Mouse (Mus musculus) gastrocnemius, postnatal 14 days (tissue): Measurements from ENCODE around the gene Zfp622. TPM values are rescaled to one million over a fixed set of nuclear protein-coding genes. Genes with fewer than 3 reads are reported as not detected.
A peak's percentile ranks its signal among the peaks of the same experiment; 100 is the strongest.

Experiments used
- DNase-seq: peaks from one replicate; pipeline ENCODE4 v3.0.0; 2021; ENCODE audit warnings: mixed read lengths
- intact Hi-C: fragments of 180-260 bp; cut with DNase I; formaldehyde crosslinking; loops from one replicate; pipeline ENCODE4 v1.15.1; 2025; ENCODE audit warnings: low total_unique reads
- long read RNA-seq, 2 experiments: library from polyadenylated mRNA; stranded (forward); transcript quantifications; one replicate each; pipeline ENCODE4 v2.0.0; 2021
- total RNA-seq, 2 experiments: library from RNA; stranded (reverse); gene quantifications; 2 replicates each; pipeline ENCODE4 v1.2.3; 2021

The Zfp622 gene
- 10 to 100 TPM; 23.8 to 24.7 TPM for total RNA-seq
- long read RNA-seq, experiment 1, transcript Zfp622-201 (6 exons, 2,802 nt): major isoform, 30 of 32 reads
- long read RNA-seq, experiment 1, partial matches to known transcripts: 2 of 32 reads
- long read RNA-seq, experiment 1, other reads (novel, unspliced or antisense): 0 of 32 reads
- long read RNA-seq, experiment 2, transcript Zfp622-201 (6 exons, 2,802 nt): major isoform, 31 of 32 reads
- long read RNA-seq, experiment 2, partial matches to known transcripts: 0 of 32 reads
- long read RNA-seq, experiment 2, other reads (novel, unspliced or antisense): 1 of 32 reads

- DNase-seq: peak; percentile 96
- intact Hi-C loops: no loop called here
Observed at GRCm38 (mm10) chr15:25984067-25984733, at the start of gene Zfp622. Gene Zfp622, plus strand, starts transcription at chr15:25984366.

GRCm38 (mm10) chr15:25934411-25934810, 49.8 kb upstream of the Zfp622 start:
- no peak for DNase-seq
- intact Hi-C loops: no loop called here

GRCm38 (mm10) chr15:25938496-25938895, 45.7 kb upstream of the Zfp622 start:
- DNase-seq: no peak
- intact Hi-C loops: no loop called here

- intact Hi-C loops: no loop called here
- peak; percentile 43 for DNase-seq
Observed at GRCm38 (mm10) chr15:25940397-25941377, 43.5 kb upstream of the Zfp622 start.

GRCm38 (mm10) chr15:25941514-25941913, 42.7 kb upstream of the Zfp622 start:
- intact Hi-C loops: no loop called here
- DNase-seq: no peak

GRCm38 (mm10) chr15:25942415-25942814, 41.8 kb upstream of the Zfp622 start:
- intact Hi-C loops: no loop called here
- no peak for DNase-seq

GRCm38 (mm10) chr15:25943386-25944137, 40.6 kb upstream of the Zfp622 start:
- DNase-seq: no peak
- intact Hi-C loops: no loop called here

- no peak for DNase-seq
Observed at GRCm38 (mm10) chr15:25945224-25945623, 38.9 kb upstream of the Zfp622 start.

GRCm38 (mm10) chr15:25946482-25946881, 37.7 kb upstream of the Zfp622 start:
- DNase-seq: no peak
- intact Hi-C loops: no loop called here

More at GRCm38 (mm10) chr15:25945224-25945623, 38.9 kb upstream of the Zfp622 start:
- intact Hi-C loops: no loop called here

GRCm38 (mm10) chr15:25947383-25947782, 36.8 kb upstream of the Zfp622 start:
- intact Hi-C loops: no loop called here
- DNase-seq: no peak

- intact Hi-C loops: no loop called here
- DNase-seq: peak; percentile 48
Observed at GRCm38 (mm10) chr15:25948257-25949223, 35.6 kb upstream of the Zfp622 start.

- intact Hi-C loops: loop anchor here (5.0 kb wide), 1 partner anchor 47 kb away; no protein-coding TSS in a partner anchor
- no peak for DNase-seq
Observed at GRCm38 (mm10) chr15:25949696-25950095, 34.5 kb upstream of the Zfp622 start.

- no peak for DNase-seq
- intact Hi-C loops: loop anchor here (5.0 kb wide), 1 partner anchor 48 kb away; no protein-coding TSS in a partner anchor
Observed at GRCm38 (mm10) chr15:25950584-25950983, 33.6 kb upstream of the Zfp622 start.

- DNase-seq: no peak
- intact Hi-C loops: loop anchor here (5.0 kb wide), 1 partner anchor 49 kb away; no protein-coding TSS in a partner anchor
Observed at GRCm38 (mm10) chr15:25951037-25951436, 33.1 kb upstream of the Zfp622 start.

- DNase-seq: no peak
- intact Hi-C loops: no loop called here
Observed at GRCm38 (mm10) chr15:25956001-25956400, 28.2 kb upstream of the Zfp622 start.

- DNase-seq: no peak
- intact Hi-C loops: no loop called here
Observed at GRCm38 (mm10) chr15:25956422-25957117, 27.6 kb upstream of the Zfp622 start.

GRCm38 (mm10) chr15:25957651-25958050, 26.5 kb upstream of the Zfp622 start:
- intact Hi-C loops: no loop called here
- no peak for DNase-seq
